Mouse (Mus musculus): Measurements from ENCODE around the gene Cd68.

The Cd68 gene

GRCm38 (mm10) chr11:69666665-69667005 lies 682 bp upstream of the Cd68 start:
- no peak for DNase-seq (ENCODE audit: low read depth, low spot score)

- no peak for DNase-seq (ENCODE audit: low read depth, low spot score)
Measured at GRCm38 (mm10) chr11:69665457-69665960, 444 bp downstream of the Cd68 start.

- DNase-seq (ENCODE audit: low read depth, low spot score), result no peak
Measured at GRCm38 (mm10) chr11:69664841-69665240, 1.1 kb downstream of the Cd68 start.

GRCm38 (mm10) chr11:69663795-69664194 lies 2.2 kb downstream of the Cd68 start:
- no peak for DNase-seq (ENCODE audit: low read depth, low spot score)

GRCm38 (mm10) chr11:69662967-69663671 lies 2.8 kb downstream of the Cd68 start:
- peak; percentile 34 for DNase-seq (ENCODE audit: low read depth, low spot score)

- peak; percentile 98 for DNase-seq (ENCODE audit: low read depth, low spot score)
Measured at GRCm38 (mm10) chr11:69662213-69662966, 3.6 kb downstream of the Cd68 start, which contains the start of gene Mpdu1. TSS of gene Mpdu1 (minus strand) at chr11:69662642.

GRCm38 (mm10) chr11:69661221-69661881 lies 4.6 kb downstream of the Cd68 start:
- no peak for DNase-seq (ENCODE audit: low read depth, low spot score)

- DNase-seq (ENCODE audit: low read depth, low spot score), result no peak
Measured at GRCm38 (mm10) chr11:69657462-69657881, 8.5 kb downstream of the Cd68 start.

GRCm38 (mm10) chr11:69656617-69657461 lies 9.1 kb downstream of the Cd68 start:
- DNase-seq (ENCODE audit: low read depth, low spot score), result peak; percentile 76

GRCm38 (mm10) chr11:69656065-69656455 lies 9.9 kb downstream of the Cd68 start:
- no peak for DNase-seq (ENCODE audit: low read depth, low spot score)

GRCm38 (mm10) chr11:69655264-69656064 lies 10.5 kb downstream of the Cd68 start, which contains the start of gene Sox15:
TSS of gene Sox15 (plus strand) at chr11:69655314.
- DNase-seq (ENCODE audit: low read depth, low spot score), result peak; percentile 90

GRCm38 (mm10) chr11:69654760-69655159 lies 11.2 kb downstream of the Cd68 start:
- DNase-seq (ENCODE audit: low read depth, low spot score), result peak; percentile 88

- DNase-seq (ENCODE audit: low read depth, low spot score), result no peak
Measured at GRCm38 (mm10) chr11:69653399-69653798, 12.6 kb downstream of the Cd68 start.

GRCm38 (mm10) chr11:69645860-69646259 lies 20.1 kb downstream of the Cd68 start:
- no peak for DNase-seq (ENCODE audit: low read depth, low spot score)

- no peak for DNase-seq (ENCODE audit: low read depth, low spot score)
Measured at GRCm38 (mm10) chr11:69635471-69635870, 30.5 kb downstream of the Cd68 start.

GRCm38 (mm10) chr11:69633128-69633866 lies 32.7 kb downstream of the Cd68 start:
- DNase-seq (ENCODE audit: low read depth, low spot score), result peak; percentile 51

- peak; percentile 100 for DNase-seq (ENCODE audit: low read depth, low spot score)
Measured at GRCm38 (mm10) chr11:69632284-69633089, 33.5 kb downstream of the Cd68 start, which contains the start of gene Fxr2. TSS of gene Fxr2 (plus strand) at chr11:69632990.

- peak; percentile 70 for DNase-seq (ENCODE audit: low read depth, low spot score)
Measured at GRCm38 (mm10) chr11:69629802-69630201, 36.2 kb downstream of the Cd68 start.

GRCm38 (mm10) chr11:69628286-69628685 lies 37.7 kb downstream of the Cd68 start:
- DNase-seq (ENCODE audit: low read depth, low spot score), result peak; percentile 87
